Mouse (Mus musculus) kidney, adult 2 months (tissue): ENCODE data around the gene Dynlt1f. TPM values are rescaled to one million over a fixed set of nuclear protein-coding genes. Genes with fewer than 3 reads are reported as not detected.
A peak's percentile ranks its signal among the peaks of the same experiment; 100 is the strongest.
"Not testable (repeated sequence)": the region's sequence is repeated elsewhere in the genome, so short reads cannot be mapped to it uniquely, and the experiment has no call there.

Source experiments
- DNase-seq: peaks from one replicate; pipeline ENCODE4 v3.0.0; 2021
- H3K27ac ChIP-seq: fragments of 200-500 bp; 2 replicates; pipeline ENCODE4 v1.5.1; 2012; ENCODE audit warnings: low read depth, low read length, control low read depth, inconsistent platforms; ENCODE audit not compliant: insufficient read depth
- H3K27me3 ChIP-seq: fragments of 200-500 bp; replicated peaks from 2 replicates; pipeline ENCODE4 v1.6.1; 2012; ENCODE audit warnings: mild to moderate bottlenecking, moderate library complexity, low read length, inconsistent platforms; ENCODE audit not compliant: control insufficient read depth, insufficient read depth
- H3K36me3 ChIP-seq: fragments of 200-500 bp; 2 replicates; pipeline ENCODE4 v1.6.1; 2012; ENCODE audit warnings: mild to moderate bottlenecking, moderate library complexity, low read length, inconsistent platforms; ENCODE audit not compliant: control insufficient read depth, insufficient read depth
- H3K4me1 ChIP-seq: fragments of 200-500 bp; 2 replicates; pipeline ENCODE4 v1.6.1; 2011; ENCODE audit warnings: low read length; ENCODE audit not compliant: control insufficient read depth, insufficient read depth
- H3K4me3 ChIP-seq: fragments of 200-500 bp; 2 replicates; pipeline ENCODE4 v1.5.1; 2011; ENCODE audit warnings: mild to moderate bottlenecking, low read depth, low read length, control low read depth; ENCODE audit not compliant: insufficient read depth
- CTCF ChIP-seq: fragments of 200-500 bp; conservative IDR thresholded peaks from 2 replicates; pipeline ENCODE4 v1.5.1; 2011; ENCODE audit warnings: low read depth, mild to moderate bottlenecking, control low read depth, low read length, moderate library complexity, mixed read lengths; ENCODE audit not compliant: insufficient read depth, insufficient read length
- WGBS: fragments of 180-500 bp; shearing (Covaris S2); methylation state at CpG from one replicate; pipeline ENCODE4 v1.1.7; 2018; 5-methylcytosine and 5-hydroxymethylcytosine counted together
- polyA plus RNA-seq: library from polyadenylated mRNA; depleted of rRNA; stranded (reverse); fragments of >200 nt; gene quantifications from 2 replicates; pipeline ENCODE4 v1.2.3, GENCODE M21; 2012; rRNA removed

Gene Dynlt1f
- 61.6 and 64.5 TPM in 2 replicates for polyA plus RNA-seq

GRCm38 (mm10) chr17:6655567-6656281 is at the start of gene Dynlt1f:
Gene Dynlt1f, minus strand, starts transcription at chr17:6655900.
- H3K36me3 ChIP-seq, H3K27ac ChIP-seq, H3K4me1 ChIP-seq, H3K27me3 ChIP-seq: not testable (repeated sequence)
- H3K4me3 ChIP-seq: peak within 1 kb of the TSS; percentile 47
- peak; percentile 85 for DNase-seq
- WGBS: 5% methylated on average over 27 of the region's 33 CpGs

DNA sequence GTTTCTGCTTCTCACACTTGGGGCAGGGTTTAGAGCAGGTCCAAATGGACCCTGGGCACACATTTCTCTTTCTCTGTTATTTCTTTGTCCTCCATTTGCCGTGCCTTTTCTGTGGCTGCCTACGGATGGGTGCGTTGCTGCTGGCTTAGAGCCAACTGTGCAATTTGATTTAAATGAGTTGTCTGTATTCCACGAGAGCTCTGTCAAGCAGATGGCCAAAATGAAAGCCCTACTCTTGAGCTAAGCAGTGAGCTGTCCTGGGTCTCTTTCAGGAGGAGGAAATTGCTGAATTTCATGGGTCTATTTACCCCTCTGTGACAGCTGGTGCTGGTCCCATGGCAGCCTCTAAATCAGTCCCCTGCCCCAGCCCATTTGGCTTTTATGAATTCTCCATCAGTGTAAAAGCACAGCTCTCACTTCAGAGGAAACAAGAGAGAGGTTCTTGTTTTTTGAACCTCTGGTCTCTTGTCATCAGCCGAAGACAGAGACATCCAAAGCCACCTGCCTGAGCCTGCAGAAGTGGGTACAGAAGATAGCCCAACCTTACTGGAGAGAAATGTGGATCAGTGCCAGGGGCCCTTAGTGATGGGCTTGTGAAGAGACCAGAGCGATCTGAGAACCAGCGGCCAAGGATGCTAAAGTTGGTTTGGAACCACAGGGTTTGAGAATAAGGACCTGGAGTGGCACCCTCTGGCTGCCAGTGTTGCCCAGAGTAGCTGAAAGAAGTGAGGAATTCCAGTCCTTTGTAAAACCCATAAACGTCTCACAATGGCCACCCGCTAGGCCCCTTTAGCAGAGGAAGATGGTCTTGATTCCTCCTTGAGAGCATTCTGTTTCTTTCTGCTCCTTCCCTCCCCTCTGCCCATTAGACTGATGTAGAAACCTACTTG is 47.9 kb upstream of the Dynlt1f start:
- DNase-seq, H3K4me3 ChIP-seq, H3K4me1 ChIP-seq, H3K27ac ChIP-seq, H3K27me3 ChIP-seq, H3K36me3 ChIP-seq: not testable (repeated sequence)
- 52% methylated on average over 7 of the region's 9 CpGs for WGBS

GRCm38 (mm10) chr17:6702625-6703221 is 47.0 kb upstream of the Dynlt1f start:
- not testable (repeated sequence) for H3K27me3 ChIP-seq, H3K27ac ChIP-seq, H3K4me3 ChIP-seq, H3K4me1 ChIP-seq, H3K36me3 ChIP-seq
- WGBS: 31% methylated on average over 2 of the region's 8 CpGs
- peak; percentile 37 for DNase-seq

DNA sequence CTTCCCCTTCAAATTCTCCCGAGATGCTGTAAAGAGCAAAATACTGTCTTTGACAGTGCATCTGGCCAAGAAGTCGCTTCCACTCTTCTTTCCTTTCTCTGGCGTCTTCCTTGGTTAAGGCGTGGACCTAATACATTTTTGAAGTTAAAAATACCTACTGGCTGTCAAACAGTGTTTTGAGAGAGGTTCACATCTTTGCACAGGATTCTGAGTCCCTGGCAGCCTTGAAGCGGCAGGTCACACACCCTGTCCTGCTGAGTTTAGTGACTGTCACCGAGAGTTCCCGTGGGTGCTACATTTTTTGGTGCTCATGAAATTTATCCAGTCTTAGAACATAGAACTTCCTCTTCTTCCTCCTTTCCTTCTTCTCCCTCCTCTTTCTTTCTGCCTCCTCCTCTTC is 44.4 kb upstream of the Dynlt1f start:
- not testable (repeated sequence) for H3K27ac ChIP-seq, H3K4me3 ChIP-seq, H3K4me1 ChIP-seq, H3K27me3 ChIP-seq, DNase-seq, H3K36me3 ChIP-seq
- WGBS: 63% methylated on average over 5 of the region's 7 CpGs

- not testable (repeated sequence) for H3K36me3 ChIP-seq, DNase-seq, H3K27ac ChIP-seq, H3K27me3 ChIP-seq, H3K4me1 ChIP-seq, H3K4me3 ChIP-seq
- 88% methylated on average over 9 of the region's 9 CpGs for WGBS
Measured at GRCm38 (mm10) chr17:6699502-6699901, 43.8 kb upstream of the Dynlt1f start.

- WGBS: 22% methylated on average over 4 of the region's 4 CpGs
- DNase-seq: peak; percentile 69
- TF ChIP-seq CTCF: 0 out of 2 replicates have a peak, but pooled peaks have one; percentile 12
- not testable (repeated sequence) for H3K36me3 ChIP-seq, H3K27me3 ChIP-seq, H3K4me3 ChIP-seq, H3K27ac ChIP-seq, H3K4me1 ChIP-seq
Measured at GRCm38 (mm10) chr17:6697224-6697775, 41.6 kb upstream of the Dynlt1f start.

GRCm38 (mm10) chr17:6696521-6696920 is 40.8 kb upstream of the Dynlt1f start:
- H3K27ac ChIP-seq, H3K27me3 ChIP-seq, H3K4me1 ChIP-seq, H3K4me3 ChIP-seq, H3K36me3 ChIP-seq, DNase-seq: not testable (repeated sequence)
- WGBS: 63% methylated on average over 8 of the region's 8 CpGs

- 79% methylated on average over 9 of the region's 9 CpGs for WGBS
- H3K27ac ChIP-seq, DNase-seq, H3K36me3 ChIP-seq, H3K27me3 ChIP-seq, H3K4me3 ChIP-seq, H3K4me1 ChIP-seq: not testable (repeated sequence)
Measured at GRCm38 (mm10) chr17:6695712-6696111, 40.0 kb upstream of the Dynlt1f start.
